ENCODE assay signal across 8 mouse cellular contexts in the genomic region with DNA sequence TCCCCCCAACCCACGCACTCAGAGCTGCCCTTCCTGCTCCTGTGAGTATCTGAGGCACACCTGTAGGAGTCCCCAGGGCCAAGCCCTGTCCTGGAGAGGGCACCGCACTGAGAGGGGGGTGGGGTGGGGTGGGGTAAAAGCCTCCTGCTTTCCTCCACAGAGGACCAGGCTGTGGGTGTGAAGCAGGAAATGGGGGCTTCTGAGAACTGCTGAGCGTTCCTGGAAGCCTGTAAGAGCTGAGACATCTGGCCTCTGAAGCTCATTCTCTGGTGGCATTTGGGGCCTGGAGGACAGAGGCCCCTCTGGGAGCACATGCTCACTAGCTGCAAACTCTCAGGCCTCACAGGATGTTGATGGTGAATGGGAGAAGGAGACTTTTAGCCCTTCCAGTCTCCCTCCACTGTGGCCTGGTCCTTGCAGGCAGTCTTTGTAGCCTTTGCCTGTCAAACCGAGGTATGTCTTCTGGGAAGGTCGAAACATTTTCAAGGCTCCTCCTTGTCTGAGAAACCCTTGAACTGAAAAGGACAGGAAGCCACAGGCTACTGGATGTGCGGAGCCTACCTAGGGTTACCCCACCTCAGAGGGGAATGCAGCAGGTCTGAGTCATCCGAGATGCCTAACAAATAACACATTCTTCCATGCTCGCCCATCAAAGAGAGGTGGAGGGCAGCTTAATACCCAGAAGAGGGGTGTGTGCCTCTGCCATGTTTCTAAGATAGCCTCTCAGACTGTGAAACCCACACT. TPM values are rescaled to one million over a fixed set of nuclear protein-coding genes. Genes with fewer than 3 reads are reported as not detected.
A peak's percentile ranks its signal among the peaks of the same experiment; 100 is the strongest.
DNase-seq lines count a peak whose midpoint lies in the region; ATAC-seq and TF ChIP-seq lines count a peak whose summit lies in the region.

No protein-coding gene starts in this region.

- H3K9me3 ChIP-seq in heart, embryonic 11.5 days (replicated peaks; ENCODE audit: control insufficient read depth, low read length) = no peaks in the 10 kb centered on the region
- H3K9me3 ChIP-seq in limb, embryonic 12.5 days = no peaks in the 10 kb centered on the region

- intact Hi-C loops in left cerebral cortex, postnatal 25 days (cut with DNase I) = no loop called here

- H3K27ac ChIP-seq in spleen, adult 2 months (ENCODE audit: insufficient read depth, low read length) = peak overlapping the region; percentile 21; the same call in 1 of the 2 replicates
- peak overlapping the region; percentile 86 for H3K27ac ChIP-seq in heart, embryonic 11.5 days (ENCODE audit: low read depth, low read length)
- H3K27ac ChIP-seq in limb, embryonic 12.5 days = peak overlapping the region; percentile 51

- no peak for TF ChIP-seq POLR2A in spleen, adult 2 months (IDR thresholded peaks at IDR 0.05; ENCODE audit: low read depth, low read length)

- 0 out of 2 replicates have a peak overlapping the region, but pooled peaks have one; percentile 16 for H3K4me2 ChIP-seq in heart, embryonic 11.5 days
- no peak overlapping the region for H3K4me2 ChIP-seq in limb, embryonic 12.5 days

- H3K4me1 ChIP-seq in spleen, adult 2 months (ENCODE audit: control insufficient read depth, insufficient read depth, insufficient read length) = peaks cover 17% of the 10 kb centered on the region; the same call in 1 of the 2 replicates
- H3K4me1 ChIP-seq in heart, embryonic 11.5 days (ENCODE audit: control insufficient read depth, insufficient read depth, low read length) = peaks cover 25% of the 10 kb centered on the region
- peaks cover 8% of the 10 kb centered on the region for H3K4me1 ChIP-seq in limb, embryonic 12.5 days (replicated peaks)

- peak; percentile 52; the same call in 1 of the 2 replicates for ATAC-seq in heart, embryonic 11.5 days (replicated peaks; ENCODE audit: insufficient number of reproducible peaks, low FRiP score, low TSS enrichment)
- ATAC-seq in limb, embryonic 12.5 days (ENCODE audit: insufficient number of reproducible peaks, insufficient read depth, low FRiP score, low TSS enrichment, low read depth) = no peak

- no peak overlapping the region for H3K4me3 ChIP-seq in spleen, adult 2 months (ENCODE audit: extremely low read depth, insufficient read depth, insufficient read length)
- no peak overlapping the region for H3K4me3 ChIP-seq in heart, embryonic 11.5 days (ENCODE audit: low read depth, low read length)
- no peak overlapping the region for H3K4me3 ChIP-seq in limb, embryonic 12.5 days (replicated peaks)

- no peaks in the 10 kb centered on the region for H3K36me3 ChIP-seq in spleen, adult 2 months (ENCODE audit: control insufficient read depth, insufficient read depth, low read length)
- H3K36me3 ChIP-seq in heart, embryonic 11.5 days (ENCODE audit: control insufficient read depth, insufficient read depth, low read length) = no peaks in the 10 kb centered on the region
- H3K36me3 ChIP-seq in limb, embryonic 12.5 days = no peaks in the 10 kb centered on the region

- peak overlapping the region; percentile 43; the same call in 1 of the 2 replicates for H3K9ac ChIP-seq in heart, embryonic 11.5 days (ENCODE audit: low read depth, low read length)
- H3K9ac ChIP-seq in limb, embryonic 12.5 days (replicated peaks) = no peak overlapping the region

- no peaks in the 10 kb centered on the region for H3K27me3 ChIP-seq in spleen, adult 2 months (ENCODE audit: control insufficient read depth, insufficient read depth, low read length)
- H3K27me3 ChIP-seq in heart, embryonic 11.5 days (ENCODE audit: control insufficient read depth, insufficient read depth, low read length) = no peaks in the 10 kb centered on the region
- H3K27me3 ChIP-seq in limb, embryonic 12.5 days = no peaks in the 10 kb centered on the region

- DNase-seq in spleen, adult 2 months (ENCODE audit: low read depth in 1 of 2, low spot score in 2 of 2) = no peak
- no peak for DNase-seq in spleen, adult 18-20 months
- DNase-seq in yolk sac, embryonic 10.5 days (ENCODE audit: low spot score) = peak; percentile 34
- DNase-seq in left cerebral cortex, postnatal 25 days (ENCODE audit: low spot score in 2 of 2) = no peak
- no peak for DNase-seq in cerebellum, postnatal 36 days
- no peak for DNase-seq in cerebellum, adult 8-10 months

- WGBS in spleen, adult 2 months = 16% methylated on average over 8 of the region's 8 CpGs
- 18% methylated on average over 8 of the region's 8 CpGs for WGBS in heart, embryonic 11.5 days (ENCODE audit: insufficient replicate concordance)
- 38% methylated on average over 8 of the region's 8 CpGs for WGBS in limb, embryonic 12.5 days

- no peak for TF ChIP-seq CTCF in spleen, adult 2 months (IDR thresholded peaks at IDR 0.05; ENCODE audit: extremely low read depth, insufficient read depth, insufficient read length, insufficient replicate concordance)

RNA-seq across cellular contexts. Expression of gene Rras2, which starts 53.9 kb away (rescaled TPM):
- polyA plus RNA-seq in spleen, adult 2 months (2012; rRNA removed) = 14.4 and 29.0 TPM in 2 replicates
- polyA plus RNA-seq in heart, embryonic 11.5 days (2014; fragmentation: Nextera tagmentation; extraction: Ambion mirVana) = 53.9 and 56.8 TPM in 2 replicates
- polyA plus RNA-seq in limb, embryonic 12.5 days (2016; fragmentation: Nextera tagmentation; extraction: Ambion mirVana) = 23.4 and 26.4 TPM in 2 replicates
- total RNA-seq in left cerebral cortex, postnatal 25 days (2021) = 10 to 100 TPM; 21.0 to 24.6 TPM

Comparison
In these comparisons a context has a peak if more than half of its experiments do, and no peak if none do; other contexts are left out.
1. H3K27ac ChIP-seq: peak in every context shown above with its lines; median percentile 86 in heart, embryonic 11.5 days; 51 in limb, embryonic 12.5 days; 21 in spleen, adult 2 months.